Mouse (Mus musculus) frontal cortex, postnatal 10 days (tissue): ENCODE results near the gene Clns1a.

ENCODE experiments used
- DNase-seq, 2 experiments: peaks; one replicate each; pipeline ENCODE4 v3.0.0; 2022; ENCODE audit warnings: low spot score in 2 of 2, mixed read lengths in 1 of 2

The Clns1a gene

GRCm38 (mm10) chr7:97696506-97697254, at the start of gene Clns1a:
TSS of gene Clns1a (plus strand) at chr7:97696634.
- DNase-seq = peak; percentile 86 to 91

- no peak for DNase-seq
Observed at GRCm38 (mm10) chr7:97647656-97648055, 48.8 kb upstream of the Clns1a start.

DNA sequence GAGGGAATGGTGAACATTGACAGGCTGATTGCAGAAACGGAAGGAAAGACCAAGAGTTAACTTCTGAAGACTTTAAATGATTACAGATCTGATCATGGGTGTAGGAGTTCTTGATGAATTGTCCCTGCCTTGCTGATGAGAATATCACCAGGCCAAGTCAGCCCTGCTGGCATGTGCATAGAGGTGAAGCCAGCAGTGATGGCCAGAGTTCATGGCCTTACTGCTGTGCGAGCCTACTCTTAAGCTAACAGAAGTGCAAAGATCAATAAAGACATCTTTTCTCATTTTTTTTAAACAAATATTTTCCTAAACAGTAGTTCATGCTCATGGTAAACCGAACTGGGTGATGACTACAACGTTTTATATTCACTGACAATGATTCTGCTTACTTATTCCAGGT, 45.7 kb upstream of the Clns1a start:
- no peak for DNase-seq

DNA sequence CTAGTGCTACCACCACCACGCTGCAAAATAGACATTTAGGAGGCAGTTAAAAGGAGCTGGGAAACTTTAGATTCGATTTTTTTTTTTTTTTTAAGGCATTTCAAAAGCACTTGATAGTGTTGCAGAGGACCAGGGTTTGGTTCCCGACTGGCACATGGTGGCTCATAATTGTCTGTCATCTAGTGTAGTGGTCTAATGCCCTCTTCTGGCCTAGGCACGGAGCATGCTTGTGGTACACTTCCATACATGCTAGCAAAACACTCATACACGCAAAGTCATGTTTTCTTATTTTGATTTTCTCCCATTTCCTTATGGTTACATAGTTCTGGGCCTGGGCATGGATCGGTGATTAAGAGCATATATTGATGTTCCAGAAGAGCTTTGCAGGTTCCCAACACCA, 40.3 kb upstream of the Clns1a start:
- no peak for DNase-seq

GRCm38 (mm10) chr7:97661634-97662033, 34.8 kb upstream of the Clns1a start:
- no peak for DNase-seq

DNA sequence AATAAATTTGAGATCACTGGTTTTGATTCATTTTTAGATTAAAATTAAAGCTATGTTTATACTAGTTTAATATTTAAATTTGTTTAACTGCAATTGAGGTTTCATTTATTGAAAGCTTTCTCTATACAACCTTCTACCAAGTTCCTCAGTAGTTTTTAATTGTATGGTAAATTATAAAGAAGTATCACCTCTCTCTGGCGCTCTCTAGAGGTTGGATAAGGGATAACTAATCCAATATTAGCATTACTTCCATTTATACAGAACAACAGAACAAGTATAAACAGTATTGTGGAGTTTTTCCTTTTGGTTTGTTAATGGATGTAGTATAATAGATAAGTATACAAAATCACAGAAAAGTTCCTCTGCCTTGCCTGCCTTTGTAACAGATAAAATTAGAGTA, 17.2 kb upstream of the Clns1a start:
- no peak for DNase-seq

DNA sequence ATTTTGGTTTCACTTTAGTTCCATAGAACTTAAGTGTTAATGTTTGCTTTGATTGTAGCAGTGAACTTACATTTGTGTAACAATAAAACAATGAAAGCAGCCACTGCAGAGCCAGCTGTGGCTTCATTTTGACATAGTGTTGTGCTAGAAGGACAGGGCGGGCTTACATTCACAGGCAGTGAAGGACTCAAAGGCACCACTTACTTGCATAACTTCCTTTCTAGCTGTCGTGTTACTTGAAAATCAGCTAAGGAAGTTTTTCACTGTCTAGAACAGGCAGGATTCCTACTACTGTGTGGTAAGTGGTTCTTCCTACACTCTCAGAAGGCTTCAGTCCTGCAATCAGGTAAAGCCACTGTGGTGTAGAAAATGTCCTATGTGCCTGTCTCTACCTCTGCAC, 8.6 kb upstream of the Clns1a start:
- no peak for DNase-seq

GRCm38 (mm10) chr7:97695441-97695840, 993 bp upstream of the Clns1a start:
- no peak for DNase-seq

GRCm38 (mm10) chr7:97696133-97696505, 315 bp upstream of the Clns1a start:
- no peak for DNase-seq

DNA sequence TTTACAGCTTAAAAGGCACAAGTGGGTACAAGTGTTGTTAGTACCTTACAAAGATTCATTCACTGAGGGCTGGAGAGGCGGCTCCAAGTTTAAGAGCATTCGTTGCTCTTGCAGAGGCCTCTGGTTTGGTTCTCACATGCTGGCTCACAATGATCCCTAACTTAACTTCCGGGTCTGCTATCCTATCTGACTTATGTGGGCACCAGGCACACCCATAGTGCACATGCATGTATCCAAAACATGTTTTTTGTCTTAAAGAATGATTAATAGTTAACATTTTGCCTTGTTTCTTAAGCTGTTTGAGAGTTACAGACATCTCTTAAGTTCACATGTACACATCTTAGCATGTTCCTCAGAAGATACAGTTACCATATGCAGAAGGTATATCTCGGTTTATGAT, 3.7 kb downstream of the Clns1a start:
- DNase-seq = no peak

DNA sequence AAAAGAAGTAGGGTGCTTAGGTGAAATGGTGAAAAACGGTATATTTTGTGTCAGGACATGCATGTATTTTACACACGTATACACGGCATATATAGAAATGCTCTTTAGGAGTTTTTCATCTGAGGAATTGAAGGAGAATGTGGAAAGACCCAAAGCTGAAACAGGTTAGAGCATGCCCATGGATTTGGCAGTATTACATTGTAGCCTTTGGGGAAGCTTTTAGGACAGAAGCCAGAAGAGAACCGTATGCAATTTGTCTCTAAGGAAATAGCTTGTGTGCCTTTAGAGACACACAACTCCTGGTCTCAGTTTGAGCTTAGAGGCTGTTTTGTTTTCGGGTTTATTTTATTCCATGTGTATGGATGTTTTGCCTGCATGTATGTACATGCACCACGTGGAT, 4.7 kb downstream of the Clns1a start:
- no peak for DNase-seq

DNA sequence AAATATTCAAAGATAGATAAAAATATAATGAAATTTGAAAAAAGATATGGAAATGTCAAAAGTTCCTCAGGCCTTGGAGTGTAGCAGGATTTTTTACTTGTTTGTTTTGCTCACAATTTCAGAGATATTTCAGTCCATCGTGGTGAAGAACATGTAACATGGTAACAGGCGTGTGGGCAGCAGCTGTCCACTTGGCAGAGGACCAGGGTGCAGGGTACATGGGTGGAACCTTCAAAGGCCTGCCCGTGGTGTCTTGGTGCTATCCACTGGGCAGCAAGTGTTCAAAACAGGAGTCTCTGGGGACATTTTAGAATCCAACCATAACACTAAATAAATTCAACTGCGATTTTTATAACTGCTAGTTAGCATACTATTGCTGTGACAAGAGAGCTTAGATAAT, 10.7 kb downstream of the Clns1a start:
- DNase-seq = no peak

- no peak for DNase-seq
Observed at GRCm38 (mm10) chr7:97707809-97708208, 11.4 kb downstream of the Clns1a start.

DNA sequence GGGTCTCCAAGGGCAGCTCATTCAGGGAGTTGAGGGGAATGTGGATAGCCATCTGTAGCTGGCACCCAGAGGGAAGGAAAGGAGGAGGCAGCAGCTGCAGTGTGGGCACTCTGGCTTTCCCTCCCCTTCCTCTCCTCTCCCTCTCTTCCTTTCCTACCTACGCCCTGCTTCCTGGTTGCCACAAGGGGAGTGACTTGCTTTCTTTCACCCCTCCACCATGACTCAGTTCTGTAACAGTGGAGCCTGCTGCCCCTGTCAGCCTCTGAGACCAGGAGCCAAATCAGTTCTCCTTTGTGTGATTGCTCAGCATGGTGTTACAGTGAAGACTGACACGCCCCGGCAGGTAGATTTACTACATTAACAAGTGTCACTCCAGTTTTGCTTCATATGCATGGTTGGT, 12.8 kb downstream of the Clns1a start:
- DNase-seq = no peak

DNA sequence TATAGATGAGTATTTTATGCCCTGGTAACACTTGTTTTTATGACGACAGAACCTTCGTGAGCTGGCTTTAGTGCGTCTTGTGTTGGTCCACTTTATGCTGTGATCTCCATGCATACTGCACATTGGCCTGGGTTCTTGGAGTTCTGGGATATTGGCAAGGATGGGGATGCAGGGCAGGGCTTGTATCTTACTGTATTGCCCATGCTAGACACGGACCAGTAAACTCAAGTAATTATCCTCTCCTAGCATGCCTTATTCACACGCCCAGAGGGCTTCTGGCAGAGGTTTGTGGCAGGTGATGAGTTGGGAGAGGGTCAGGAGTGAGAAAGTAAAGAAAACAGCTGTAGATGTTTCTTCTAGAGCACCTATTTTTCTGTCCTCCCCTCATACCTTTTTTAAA, 18.2 kb downstream of the Clns1a start:
- DNase-seq = no peak

GRCm38 (mm10) chr7:97717326-97717725, 20.9 kb downstream of the Clns1a start:
- DNase-seq = no peak

- DNase-seq = no peak
Observed at GRCm38 (mm10) chr7:97719078-97719477, 22.6 kb downstream of the Clns1a start.

DNA sequence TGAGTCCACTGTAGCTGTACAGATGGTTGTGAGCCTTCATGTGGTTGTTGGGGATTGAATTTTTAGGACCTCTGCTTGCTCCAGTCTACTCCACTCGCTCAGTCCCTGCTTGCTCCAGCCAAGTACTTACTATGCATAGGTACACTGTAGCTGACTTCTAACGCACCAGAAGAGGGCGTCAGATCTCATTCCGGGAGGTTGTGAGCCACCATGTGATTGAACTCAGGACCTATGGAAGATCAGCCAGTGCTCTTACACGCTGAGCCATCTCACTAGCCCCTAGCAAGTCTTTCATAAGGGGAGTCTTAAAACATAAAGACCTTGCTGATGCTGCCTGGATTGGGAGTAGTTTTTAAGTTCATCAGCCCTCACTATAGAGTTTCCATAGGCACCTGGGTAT, 23.7 kb downstream of the Clns1a start:
- no peak for DNase-seq

DNA sequence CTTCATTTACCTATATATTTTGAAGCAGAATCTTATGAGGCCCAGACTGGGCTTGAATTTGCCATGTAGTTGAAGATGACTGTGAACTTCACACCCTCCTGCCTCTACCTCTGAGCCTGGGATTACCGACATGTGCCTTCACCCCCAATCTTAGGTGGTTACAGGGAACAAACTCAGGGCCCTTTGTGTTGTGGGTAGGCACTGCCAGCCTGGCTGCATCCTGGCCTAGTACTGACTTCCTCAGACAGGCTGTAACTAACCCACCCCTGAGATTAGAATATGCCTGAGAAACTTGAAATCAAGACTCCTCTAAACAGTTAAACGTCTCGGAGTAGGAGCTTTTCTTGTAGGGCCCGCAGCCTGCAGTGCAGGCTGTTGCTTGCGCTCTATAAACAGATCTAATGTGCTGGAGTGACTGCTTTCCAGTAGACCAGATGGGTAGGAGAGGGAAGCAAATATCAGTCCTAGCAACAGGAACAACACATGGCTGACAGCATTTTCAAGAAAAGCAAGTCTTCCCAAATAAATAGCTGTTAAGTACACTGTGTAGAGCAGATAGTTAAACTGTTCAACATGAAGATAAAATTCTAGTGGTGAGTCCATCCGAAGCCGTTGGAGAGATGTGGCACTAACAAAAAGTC, 26.0 kb downstream of the Clns1a start:
- DNase-seq = no peak

DNA sequence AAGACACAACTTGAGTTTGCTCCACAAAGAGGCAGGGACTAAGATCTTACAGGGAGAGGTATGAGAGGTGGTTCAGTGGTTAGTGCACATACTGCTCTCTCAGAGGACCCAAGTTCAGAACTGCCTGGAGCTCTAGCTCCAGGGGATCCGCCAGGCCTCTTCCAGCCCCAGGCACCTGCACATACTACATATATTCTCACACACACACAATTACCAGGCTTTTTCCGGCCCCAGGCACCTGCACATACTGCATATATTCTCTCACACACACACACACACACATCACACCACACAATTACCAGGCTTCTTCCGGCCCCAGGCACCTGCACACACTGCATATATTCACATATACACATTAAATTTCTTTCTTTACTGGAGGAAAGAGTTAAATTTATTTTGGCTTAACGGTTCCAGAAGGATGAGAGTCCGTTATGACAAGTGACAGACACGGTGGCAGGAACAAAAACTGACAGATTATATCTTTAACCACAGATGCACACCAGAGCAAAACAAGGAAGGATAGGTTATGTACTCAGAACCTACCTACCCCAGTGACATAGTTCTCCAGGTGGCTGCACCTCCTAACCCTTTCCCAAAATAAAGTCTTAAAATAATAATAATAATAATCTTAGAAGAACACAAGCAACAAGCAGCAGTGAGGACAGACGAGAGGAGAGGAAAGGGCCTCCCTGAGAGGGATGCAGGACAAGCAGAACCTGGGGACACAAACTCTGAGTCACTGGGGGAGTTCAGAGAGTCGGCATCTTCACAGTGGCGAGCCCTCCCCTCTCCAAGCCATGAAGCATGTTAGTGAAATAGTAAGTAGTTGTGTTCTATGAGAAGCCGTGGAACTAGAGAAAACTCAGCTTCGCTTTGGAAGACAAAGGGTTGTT, 27.5 kb downstream of the Clns1a start:
- no peak for DNase-seq

DNA sequence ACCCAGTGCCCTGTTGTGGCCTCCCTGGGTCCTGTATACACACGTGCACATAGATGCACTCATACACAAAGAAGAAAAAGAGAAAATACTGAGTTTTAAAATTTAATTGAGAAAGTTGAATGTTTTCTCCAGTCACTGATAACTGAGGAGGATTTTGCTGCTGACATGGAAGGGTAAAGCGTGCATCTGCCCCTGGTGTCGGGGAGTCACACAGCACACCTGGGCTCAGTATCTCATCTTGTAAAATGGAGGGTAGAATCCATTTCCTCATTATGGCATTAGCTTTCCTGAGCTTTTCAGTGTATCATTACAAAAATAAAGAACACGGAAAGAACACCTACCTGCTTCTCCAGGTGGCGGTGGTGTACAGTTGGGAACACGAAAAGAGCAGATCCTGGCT, 29.0 kb downstream of the Clns1a start:
- DNase-seq = no peak

GRCm38 (mm10) chr7:97726080-97726479, 29.6 kb downstream of the Clns1a start:
- DNase-seq = no peak

- DNase-seq = no peak
Observed at GRCm38 (mm10) chr7:97726778-97727177, 30.3 kb downstream of the Clns1a start.
